ENCODE assay signal across 14 mouse cellular contexts in genomic region chr10:92652399-92652920, GRCm38 (mm10).
A peak's percentile ranks its signal among the peaks of the same experiment; 100 is the strongest.
DNase-seq lines count a peak whose midpoint lies in the region; ATAC-seq and TF ChIP-seq lines count a peak whose summit lies in the region.
"Had no signal": no experiment of that assay in that cellular context is flagged by ENCODE, and none has a peak within 500 bp of the region (broad histone marks: within the 10 kb centered on the region; RNA-seq: fewer than 3 reads in every experiment).

No protein-coding gene starts in this region.

- WGBS in heart, postnatal 0 days: 39% methylated on average over 3 of the region's 3 CpGs
- 43% methylated on average over 3 of the region's 3 CpGs for WGBS in heart, embryonic 10.5 days
- WGBS in midbrain, embryonic 11.5 days: 20% methylated on average over 3 of the region's 3 CpGs

- H3K9me3 ChIP-seq in heart, postnatal 0 days (replicated peaks; ENCODE audit: control insufficient read depth, low read length): no peaks in the 10 kb centered on the region
- no peaks in the 10 kb centered on the region for H3K9me3 ChIP-seq in heart, embryonic 10.5 days
- no peaks in the 10 kb centered on the region for H3K9me3 ChIP-seq in midbrain, embryonic 11.5 days (ENCODE audit: control insufficient read depth, low read length)
- H3K9me3 ChIP-seq: liver, embryonic 12.5 days had no signal

- H3K4me1 ChIP-seq in heart, postnatal 0 days (ENCODE audit: control insufficient read depth, insufficient read depth): no peaks in the 10 kb centered on the region
- no peaks in the 10 kb centered on the region for H3K4me1 ChIP-seq in heart, embryonic 10.5 days
- H3K4me1 ChIP-seq in midbrain, embryonic 11.5 days (ENCODE audit: control insufficient read depth, insufficient read depth, low read length): 0 out of 2 replicates have a peak, but pooled peaks cover 3% of the 10 kb centered on the region
- H3K4me1 ChIP-seq: liver, embryonic 12.5 days had no signal

- no peak overlapping the region for H3K4me3 ChIP-seq in heart, postnatal 0 days (ENCODE audit: low read depth, low read length)
- H3K4me3 ChIP-seq in heart, embryonic 10.5 days: no peak overlapping the region
- H3K4me3 ChIP-seq in midbrain, embryonic 11.5 days (ENCODE audit: low read depth, low read length): no peak overlapping the region
- H3K4me3 ChIP-seq: liver, embryonic 12.5 days had no signal

- no peaks in the 10 kb centered on the region for H3K27me3 ChIP-seq in heart, postnatal 0 days (ENCODE audit: control insufficient read depth, insufficient read depth, low read length)
- no peaks in the 10 kb centered on the region for H3K27me3 ChIP-seq in heart, embryonic 10.5 days (ENCODE audit: insufficient read depth, poor library complexity, severe bottlenecking)
- H3K27me3 ChIP-seq in midbrain, embryonic 11.5 days (ENCODE audit: control insufficient read depth, insufficient read depth, low read length): no peaks in the 10 kb centered on the region
- H3K27me3 ChIP-seq: liver, embryonic 12.5 days had no signal

- DNase-seq in heart, postnatal 0 days (ENCODE audit: low spot score): no peak
- no peak for DNase-seq in heart, embryonic 10.5 days (ENCODE audit: low spot score)
- DNase-seq in 3T3-L1 (ENCODE audit: low read depth, low spot score): peak; percentile 39
- DNase-seq in brain, adult 2 months (ENCODE audit: low read depth, low spot score): peak; percentile 31
- peak; percentile 94 for DNase-seq in midbrain, embryonic 11.5 days (ENCODE audit: low spot score, missing footprints)
- DNase-seq in ovary, postnatal 10 days (ENCODE audit: low spot score): no peak
- no peak for DNase-seq in layer of hippocampus, adult 8-10 months (ENCODE audit: low spot score in 2 of 2)
- DNase-seq: adrenal gland, postnatal 14 days; gastrocnemius, postnatal 10 days; heart, postnatal 36 days; right cerebral cortex, postnatal 14 days; thymus, adult 18-20 months had no signal

- no peak for TF ChIP-seq EP300 in heart, postnatal 0 days (IDR thresholded peaks at IDR 0.05; ENCODE audit: low read depth)

- H3K27ac ChIP-seq in heart, postnatal 0 days (ENCODE audit: low read depth): no peak overlapping the region
- no peak overlapping the region for H3K27ac ChIP-seq in heart, embryonic 10.5 days
- H3K27ac ChIP-seq in midbrain, embryonic 11.5 days (ENCODE audit: low read depth, low read length): no peak overlapping the region; the same call in 1 of the 2 replicates
- H3K27ac ChIP-seq: liver, embryonic 12.5 days had no signal

- peak; percentile 38; the same call in 1 of the 2 replicates for TF ChIP-seq CTCF in heart, postnatal 0 days (IDR thresholded peaks at IDR 0.05; ENCODE audit: low read depth)

- no peak for ATAC-seq in heart, postnatal 0 days (ENCODE audit: insufficient read depth, low read depth)
- ATAC-seq in midbrain, embryonic 11.5 days (ENCODE audit: low FRiP score): no peak
- ATAC-seq in granulocyte monocyte progenitor cell, adult 5-6 weeks (replicated peaks; ENCODE audit: poor library complexity, severe bottlenecking): no peak
- ATAC-seq: liver, embryonic 12.5 days had no signal

- no peak overlapping the region for H3K9ac ChIP-seq in heart, postnatal 0 days (replicated peaks; ENCODE audit: low read depth, low read length)
- H3K9ac ChIP-seq in midbrain, embryonic 11.5 days (ENCODE audit: low read length): no peak overlapping the region
- H3K9ac ChIP-seq: liver, embryonic 12.5 days had no signal

- no peaks in the 10 kb centered on the region for H3K36me3 ChIP-seq in heart, postnatal 0 days (replicated peaks; ENCODE audit: control insufficient read depth, insufficient read depth, low read length)
- no peaks in the 10 kb centered on the region for H3K36me3 ChIP-seq in heart, embryonic 10.5 days
- no peaks in the 10 kb centered on the region for H3K36me3 ChIP-seq in midbrain, embryonic 11.5 days (ENCODE audit: control insufficient read depth, insufficient read depth, low read length)
- H3K36me3 ChIP-seq: liver, embryonic 12.5 days had no signal

- no peak overlapping the region for H3K4me2 ChIP-seq in heart, postnatal 0 days (ENCODE audit: low read depth, low read length)
- no peak overlapping the region for H3K4me2 ChIP-seq in midbrain, embryonic 11.5 days
- H3K4me2 ChIP-seq: liver, embryonic 12.5 days had no signal

Comparison
In these comparisons a context has a peak if more than half of its experiments do, and no peak if none do; other contexts are left out.
1. DNase-seq: peak in 3T3-L1 (single experiment), brain, adult 2 months (single experiment) and midbrain, embryonic 11.5 days (single experiment); none in heart, postnatal 0 days (single experiment), heart, embryonic 10.5 days (single experiment), ovary, postnatal 10 days (single experiment) and layer of hippocampus, adult 8-10 months (0 of 2).